Mouse (Mus musculus): Measurements from ENCODE around the gene Ctsh. TPM values are rescaled to one million over a fixed set of nuclear protein-coding genes. Genes with fewer than 3 reads are reported as not detected.

Ctsh gene
- total RNA-seq, 2 experiments from 2014 or later = 23.4 to 25.5 TPM

Other genes with a start within 250 kb of the Ctsh start
- gene Rasgrf1, start 144.2 kb upstream of the Ctsh start, total RNA-seq (2021) = 100 to 1,000 TPM; 104 to 112 TPM
- 100 to 1,000 TPM; 407 to 420 TPM for gene Morf4l1, start 60.6 kb downstream of the Ctsh start, total RNA-seq (2021)
- 1 to 10 TPM in 1 of 2 experiments, under 1 TPM in 1; 0.94 to 1.1 TPM for gene Adamts7, start 108.9 kb downstream of the Ctsh start, total RNA-seq (2021)
- 10 to 100 TPM; 15.0 to 15.8 TPM for gene Tbc1d2b, start 216.7 kb downstream of the Ctsh start, total RNA-seq (2021)